Mouse (Mus musculus) forebrain, embryonic 11.5 days (tissue): ENCODE measurements around the gene Fam25c. TPM values are rescaled to one million over a fixed set of nuclear protein-coding genes. Genes with fewer than 3 reads are reported as not detected.

ENCODE experiments used
- ATAC-seq: fragments of 200-750 bp; cut with Nextera tagmentation; replicated peaks from 2 replicates; pipeline ENCODE4 v1.8.0; 2017; ENCODE audit warnings: moderate TSS enrichment; ENCODE audit not compliant: low FRiP score
- DNase-seq: peaks from one replicate; pipeline ENCODE4 v3.0.0-alpha.2; 2017; ENCODE audit warnings: low spot score
- H3K27ac ChIP-seq: fragments of 300-500 bp; sonication (generic); 2 replicates; pipeline ENCODE4 v1.5.1; 2014; ENCODE audit warnings: low read depth, low read length
- H3K27me3 ChIP-seq: fragments of 300-500 bp; sonication (generic); 2 replicates; pipeline ENCODE4 v1.6.1; 2014; ENCODE audit warnings: mild to moderate bottlenecking, low read length, mixed read lengths; ENCODE audit not compliant: control insufficient read depth, insufficient read depth
- H3K36me3 ChIP-seq: fragments of 300-500 bp; sonication (generic); 2 replicates; pipeline ENCODE4 v1.6.1; 2014; ENCODE audit warnings: mild to moderate bottlenecking, low read length, moderate library complexity, mixed read lengths; ENCODE audit not compliant: control insufficient read depth, insufficient read depth
- H3K4me1 ChIP-seq: fragments of 300-500 bp; sonication (generic); replicated peaks from 2 replicates; pipeline ENCODE4 v1.6.1; 2014; ENCODE audit warnings: low read length, mixed read lengths; ENCODE audit not compliant: control insufficient read depth, insufficient read depth
- H3K4me2 ChIP-seq: fragments of 300-500 bp; sonication (generic); 2 replicates; pipeline ENCODE4 v1.6.1; 2014; ENCODE audit warnings: low read depth, mild to moderate bottlenecking, low read length, moderate library complexity, mixed read lengths; ENCODE audit not compliant: severe bottlenecking
- H3K4me3 ChIP-seq: fragments of 300-500 bp; sonication (generic); 2 replicates; pipeline ENCODE4 v1.5.1; 2014; ENCODE audit warnings: low read depth, low read length
- H3K9ac ChIP-seq: fragments of 300-500 bp; sonication (generic); 2 replicates; pipeline ENCODE4 v1.6.1; 2014; ENCODE audit warnings: low read length
- H3K9me3 ChIP-seq: fragments of 300-500 bp; sonication (generic); 2 replicates; pipeline ENCODE4 v1.6.1; 2016; ENCODE audit warnings: low read length, mixed read lengths; ENCODE audit not compliant: control insufficient read depth
- WGBS: fragments of 180-500 bp; shearing (Covaris S2); extraction: QIAGEN DNeasy Blood & Tissue Kit; methylation state at CpG from one replicate; pipeline ENCODE4 v1.1.7; 2014; 5-methylcytosine and 5-hydroxymethylcytosine counted together
- polyA plus RNA-seq: library from polyadenylated mRNA; unstranded; fragments of >200 nt; fragmentation: Nextera tagmentation; extraction: Ambion mirVana; gene quantifications from 2 replicates; pipeline ENCODE4 v1.2.1, GENCODE M21; 2014

Gene Fam25c
- not detected in 2 replicates for polyA plus RNA-seq

DNA sequence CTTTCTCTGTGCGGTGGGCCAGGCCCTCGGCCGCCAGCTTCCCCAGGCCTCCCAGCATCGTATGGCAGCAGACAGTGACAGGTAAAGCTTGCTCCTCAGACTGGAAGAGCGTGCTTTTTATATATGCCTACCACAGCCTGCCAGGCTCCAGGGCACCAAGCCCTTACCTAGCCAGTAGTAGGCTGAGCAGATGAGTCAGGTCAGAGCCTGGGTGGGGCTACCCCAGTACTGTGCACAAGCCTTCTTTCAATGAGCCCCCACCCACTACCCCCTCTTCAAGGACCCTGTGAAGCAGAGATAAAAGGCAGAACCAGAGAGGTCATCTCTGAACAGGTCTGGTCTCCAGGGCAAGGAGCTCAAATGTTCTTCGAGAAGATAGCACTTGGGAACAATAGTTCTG is at the start of gene Fam25c:
Fam25c (minus strand) TSS at position 133 of the 400 bp plus-strand sequence.
- Histone ChIP-seq H3K4me2 (no peak within 1 kb of the TSS), H3K27ac (no peak within 1 kb of the TSS), H3K36me3 (no peaks in the 10 kb centered on the region), H3K9ac (no peak within 1 kb of the TSS), H3K4me1 (no peaks in the 10 kb centered on the region), H3K27me3 (no peaks in the 10 kb centered on the region), H3K4me3 (no peak within 1 kb of the TSS), H3K9me3 (no peaks in the 10 kb centered on the region)
- no peak for DNase-seq
- no peak for ATAC-seq
- whole genome bisulfite sequencing, result 84% methylated on average over 6 of the region's 6 CpGs

DNA sequence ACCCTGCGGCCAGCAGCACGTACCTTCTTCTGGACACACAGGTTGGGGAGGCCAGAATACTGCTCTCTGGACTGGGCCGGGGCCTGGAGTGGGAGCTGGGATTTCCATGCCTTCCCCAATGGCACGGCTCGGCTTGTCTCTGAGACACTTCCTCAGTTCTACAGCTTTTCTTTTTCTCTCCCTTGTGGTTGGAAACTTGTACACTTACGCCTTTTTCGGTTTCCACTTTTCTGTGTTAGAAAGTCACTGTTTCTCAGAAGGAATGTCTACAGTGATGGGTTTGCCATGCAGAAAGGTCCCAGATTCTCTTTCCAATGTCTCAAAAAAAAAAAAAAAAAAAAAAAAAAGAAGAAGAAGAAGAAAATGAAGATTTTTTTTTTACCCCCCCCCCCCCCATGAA is 48.2 kb upstream of the Fam25c start:
- peak; percentile 47 for DNase-seq
- ATAC-seq, result no peak
- no peaks in the 10 kb centered on the region for H3K4me1 ChIP-seq
- WGBS, result 96% methylated on average over 7 of the region's 7 CpGs
- H3K9me3 ChIP-seq, result no peaks in the 10 kb centered on the region
- H3K27ac ChIP-seq, result no peak overlapping the region
- H3K4me2 ChIP-seq, result no peak overlapping the region
- H3K27me3 ChIP-seq, result no peaks in the 10 kb centered on the region
- H3K36me3 ChIP-seq, result peaks cover 5% of the 10 kb centered on the region; the same call in 1 of the 2 replicates
- H3K4me3 ChIP-seq, result no peak overlapping the region
- H3K9ac ChIP-seq, result no peak overlapping the region

DNA sequence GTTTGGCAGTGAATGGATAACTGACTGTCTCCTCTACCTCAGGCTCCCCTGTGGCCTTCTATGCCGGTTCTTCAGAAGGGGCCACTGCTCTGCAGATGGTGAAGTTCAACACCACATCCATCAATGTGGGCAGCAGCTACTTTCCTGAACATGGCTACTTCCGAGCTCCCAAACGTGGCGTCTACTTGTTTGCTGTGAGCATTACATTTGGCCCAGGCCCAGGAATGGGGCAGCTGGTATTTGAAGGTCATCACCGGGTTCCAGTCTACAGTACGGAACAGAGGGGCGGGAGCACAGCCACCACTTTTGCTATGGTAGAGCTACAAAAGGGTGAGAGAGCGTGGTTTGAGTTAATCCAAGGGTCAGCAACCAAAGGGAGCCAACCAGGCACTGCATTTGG is 47.6 kb upstream of the Fam25c start:
- H3K27me3 ChIP-seq, result no peaks in the 10 kb centered on the region
- no peak overlapping the region for H3K4me3 ChIP-seq
- H3K4me2 ChIP-seq, result no peak overlapping the region
- ATAC-seq (no peak), DNase-seq (peak; percentile 37)
- no peak overlapping the region for H3K27ac ChIP-seq
- peaks cover 5% of the 10 kb centered on the region; the same call in 1 of the 2 replicates for H3K36me3 ChIP-seq
- WGBS, result 88% methylated on average over 8 of the region's 8 CpGs
- no peaks in the 10 kb centered on the region for H3K4me1 ChIP-seq
- no peaks in the 10 kb centered on the region for H3K9me3 ChIP-seq
- no peak overlapping the region for H3K9ac ChIP-seq

DNA sequence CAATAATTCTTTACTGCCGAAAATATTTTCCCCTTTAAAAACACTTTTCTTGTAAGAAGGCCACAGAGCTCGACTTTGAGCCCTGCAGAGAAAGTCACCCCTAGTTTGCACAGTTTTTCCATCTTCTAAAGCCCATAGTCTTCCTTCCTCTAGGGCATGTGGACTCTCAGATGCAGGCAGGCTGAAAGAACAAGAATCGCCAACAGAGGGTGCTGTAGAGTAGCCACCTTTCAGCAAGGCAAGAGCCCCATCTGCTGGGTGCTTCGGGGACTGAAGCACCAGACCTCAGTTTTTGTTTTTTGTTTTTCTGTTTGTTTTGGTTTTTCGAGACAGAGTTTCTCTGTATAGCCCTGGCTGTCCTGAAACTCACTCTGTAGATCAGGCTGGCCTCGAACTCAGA is 45.9 kb upstream of the Fam25c start:
- no peaks in the 10 kb centered on the region for H3K9me3 ChIP-seq
- WGBS, result 57% methylated on average over 6 of the region's 6 CpGs
- H3K4me3 ChIP-seq, result no peak overlapping the region
- ATAC-seq, result no peak
- H3K36me3 ChIP-seq, result peaks cover 2% of the 10 kb centered on the region; the same call in 1 of the 2 replicates
- no peak overlapping the region for H3K27ac ChIP-seq
- H3K9ac ChIP-seq, result no peak overlapping the region
- peak; percentile 86 for DNase-seq
- no peaks in the 10 kb centered on the region for H3K27me3 ChIP-seq
- no peaks in the 10 kb centered on the region for H3K4me1 ChIP-seq
- H3K4me2 ChIP-seq, result no peak overlapping the region

DNA sequence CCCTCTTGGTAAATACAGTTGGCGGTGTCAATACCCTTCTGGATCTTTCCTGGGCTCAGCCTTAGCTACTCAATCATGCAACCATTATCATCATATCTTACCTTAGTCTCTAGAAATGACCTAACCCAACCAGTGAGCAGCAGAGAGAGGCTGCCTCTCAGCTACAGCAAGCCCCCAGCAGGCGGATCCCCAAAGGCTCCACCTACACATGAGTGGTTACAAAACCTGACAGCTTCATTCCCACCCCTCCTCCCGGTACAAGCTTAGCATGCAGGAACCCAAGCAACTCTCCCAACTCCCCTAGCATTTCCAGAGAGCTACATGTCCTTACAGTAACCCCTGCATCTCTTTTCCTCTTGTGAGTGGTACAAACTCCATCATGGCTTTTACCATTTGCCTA is 44.8 kb upstream of the Fam25c start:
- no peaks in the 10 kb centered on the region for H3K4me1 ChIP-seq
- H3K27me3 ChIP-seq, result no peaks in the 10 kb centered on the region
- H3K9me3 ChIP-seq, result no peaks in the 10 kb centered on the region
- H3K9ac ChIP-seq, result no peak overlapping the region
- H3K27ac ChIP-seq, result no peak overlapping the region
- no peak overlapping the region for H3K4me3 ChIP-seq
- H3K4me2 ChIP-seq, result no peak overlapping the region
- DNase-seq, result peak; percentile 32
- 94% methylated on average over 3 of the region's 3 CpGs for WGBS
- peaks cover 2% of the 10 kb centered on the region; the same call in 1 of the 2 replicates for H3K36me3 ChIP-seq
- ATAC-seq, result no peak

DNA sequence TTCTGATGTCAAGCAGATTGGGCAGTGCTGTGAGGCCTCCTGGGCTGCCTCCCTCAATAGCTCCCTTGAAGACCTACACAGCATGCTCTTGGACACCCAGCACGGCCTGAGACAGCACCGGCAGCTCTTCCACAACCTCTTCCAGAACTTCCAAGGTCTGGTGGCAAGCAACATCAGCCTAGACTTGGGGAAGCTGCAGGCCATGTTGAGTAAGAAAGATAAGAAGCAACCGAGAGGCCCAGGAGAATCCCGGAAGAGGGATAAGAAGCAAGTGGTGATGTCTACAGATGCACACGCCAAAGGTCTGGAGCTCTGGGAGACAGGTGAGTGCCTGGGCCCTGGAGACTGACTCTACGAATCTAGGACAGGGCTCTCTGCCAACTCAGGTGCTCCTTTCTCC is 44.1 kb upstream of the Fam25c start:
- H3K27ac ChIP-seq, result no peak overlapping the region
- H3K9ac ChIP-seq, result no peak overlapping the region
- ATAC-seq, result no peak
- H3K4me2 ChIP-seq, result no peak overlapping the region
- no peaks in the 10 kb centered on the region for H3K4me1 ChIP-seq
- DNase-seq, result peak; percentile 41
- no peaks in the 10 kb centered on the region for H3K9me3 ChIP-seq
- peaks cover 2% of the 10 kb centered on the region; the same call in 1 of the 2 replicates for H3K36me3 ChIP-seq
- no peak overlapping the region for H3K4me3 ChIP-seq
- WGBS, result 96% methylated on average over 6 of the region's 6 CpGs
- no peaks in the 10 kb centered on the region for H3K27me3 ChIP-seq

DNA sequence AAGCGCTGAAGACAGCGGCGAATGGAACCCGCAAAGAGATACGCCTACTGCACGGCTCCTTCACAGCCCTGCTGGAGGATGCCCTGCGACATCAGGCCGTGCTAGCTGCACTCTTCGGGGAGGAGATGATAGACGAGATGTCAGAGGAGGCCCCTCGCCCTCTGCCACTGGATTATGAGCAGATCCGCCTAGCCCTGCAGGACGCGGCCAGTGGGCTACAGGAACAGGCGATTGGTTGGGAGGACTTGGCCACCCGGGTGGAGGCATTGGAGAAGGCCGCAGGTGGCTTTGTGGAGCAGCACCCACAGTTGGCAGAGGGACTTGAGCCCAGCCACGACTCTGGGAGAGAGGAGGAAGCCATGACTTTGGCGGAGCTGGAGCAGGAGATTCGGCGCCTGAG is 43.7 kb upstream of the Fam25c start:
- ATAC-seq, result no peak

DNA sequence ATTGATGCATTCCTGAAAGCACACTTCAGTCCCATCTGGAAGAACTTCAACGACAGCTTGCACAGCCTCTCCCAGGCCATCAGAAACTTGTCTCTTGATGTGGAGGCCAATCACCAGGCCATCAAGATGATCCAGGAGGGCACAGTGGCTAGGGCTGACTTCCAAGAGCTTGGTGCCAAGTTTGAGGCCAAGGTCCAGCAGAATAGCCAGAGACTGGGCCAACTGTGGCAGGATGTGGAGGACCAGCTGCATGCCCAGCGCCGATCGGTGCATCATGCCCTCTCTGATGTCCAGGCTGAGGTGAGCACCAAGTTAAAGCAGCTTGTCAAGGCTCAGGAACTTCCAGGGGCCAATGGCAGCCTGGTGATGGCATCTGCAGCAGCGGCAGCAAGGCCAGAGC is 42.6 kb upstream of the Fam25c start:
- Histone ChIP-seq H3K9me3 (no peaks in the 10 kb centered on the region), H3K4me1 (no peaks in the 10 kb centered on the region), H3K9ac (no peak overlapping the region), H3K4me3 (no peak overlapping the region), H3K27ac (no peak overlapping the region), H3K4me2 (no peak overlapping the region), H3K27me3 (no peaks in the 10 kb centered on the region), H3K36me3 (peaks cover 2% of the 10 kb centered on the region; the same call in 1 of the 2 replicates)
- WGBS, result 97% methylated on average over 5 of the region's 5 CpGs
- ATAC-seq (no peak), DNase-seq (no peak)

More for the DNA sequence above, 43.7 kb upstream of the Fam25c start:
- peak; percentile 45 for DNase-seq
- 94% methylated on average over 21 of the region's 21 CpGs for WGBS
- Histone ChIP-seq H3K4me3 (no peak overlapping the region), H3K4me1 (no peaks in the 10 kb centered on the region), H3K9me3 (no peaks in the 10 kb centered on the region), H3K36me3 (peaks cover 2% of the 10 kb centered on the region; the same call in 1 of the 2 replicates), H3K27ac (no peak overlapping the region), H3K4me2 (no peak overlapping the region), H3K27me3 (no peaks in the 10 kb centered on the region), H3K9ac (no peak overlapping the region)

DNA sequence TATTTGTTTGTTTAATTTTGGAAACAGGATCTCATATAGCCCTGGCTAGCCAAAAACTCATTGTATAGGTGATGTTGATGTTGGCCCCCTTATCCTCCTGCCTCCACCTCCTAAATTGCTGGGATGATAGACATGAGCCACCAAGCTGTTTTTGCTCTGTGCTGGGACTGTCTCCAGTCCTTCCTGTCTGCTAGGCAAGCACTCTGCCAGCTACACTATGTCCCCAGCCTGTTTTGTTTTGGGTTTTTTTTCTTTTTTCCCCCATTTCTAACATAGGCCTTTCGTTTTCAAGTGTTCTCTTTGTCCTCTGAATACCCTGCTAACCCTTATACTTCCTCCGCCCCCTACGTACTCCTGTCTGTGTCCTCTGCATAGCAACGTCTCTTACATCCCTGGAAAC is 38.1 kb upstream of the Fam25c start:
- peak; percentile 35 for DNase-seq
- WGBS, result 60% methylated on average over 4 of the region's 4 CpGs
- Histone ChIP-seq H3K36me3 (no peaks in the 10 kb centered on the region), H3K4me1 (no peaks in the 10 kb centered on the region), H3K4me2 (no peak overlapping the region), H3K27me3 (no peaks in the 10 kb centered on the region), H3K9me3 (no peaks in the 10 kb centered on the region; the same call in 1 of the 2 replicates), H3K4me3 (no peak overlapping the region), H3K27ac (no peak overlapping the region), H3K9ac (no peak overlapping the region)
- ATAC-seq, result no peak
